Mouse (Mus musculus) erythroblast, embryonic 14.5 days (primary cell): ENCODE results near the gene Pygo2. TPM values are rescaled to one million over a fixed set of nuclear protein-coding genes. Genes with fewer than 3 reads are reported as not detected.
A peak's percentile ranks its signal among the peaks of the same experiment; 100 is the strongest.

Experiments used
- H3K27me3 ChIP-seq: 2 replicates; pipeline ENCODE4 v1.6.1; 2012; ENCODE audit warnings: inconsistent platforms; ENCODE audit not compliant: control insufficient read depth
- H3K36me3 ChIP-seq: 2 replicates; pipeline ENCODE4 v1.6.1; 2012; ENCODE audit warnings: mild to moderate bottlenecking, inconsistent platforms; ENCODE audit not compliant: control insufficient read depth
- H3K4me1 ChIP-seq: 2 replicates; pipeline ENCODE4 v1.6.1; 2012; ENCODE audit warnings: inconsistent platforms; ENCODE audit not compliant: control insufficient read depth
- H3K4me3 ChIP-seq: replicated peaks from 2 replicates; pipeline ENCODE3; 2012; ENCODE audit warnings: moderate library complexity, mild to moderate bottlenecking, inconsistent platforms
- H3K9me3 ChIP-seq: 2 replicates; pipeline ENCODE4 v1.6.1; 2012; ENCODE audit warnings: low read length, inconsistent platforms, mixed read lengths; ENCODE audit not compliant: control insufficient read depth
- GATA1 ChIP-seq: IDR thresholded peaks from 2 replicates; pipeline ENCODE4 v1.6.1; 2012; ENCODE audit warnings: low read length, inconsistent platforms, mixed read lengths
- TAL1 ChIP-seq: IDR thresholded peaks from 3 replicates; pipeline ENCODE4 v1.6.1; 2012; ENCODE audit warnings: low read length, inconsistent platforms, mixed read lengths
- polyA plus RNA-seq: library from polyadenylated mRNA; stranded (reverse); fragments of >175 nt; gene quantifications from 2 replicates; pipeline ENCODE4 v1.2.3, GENCODE M21; 2012

The Pygo2 gene
- polyA plus RNA-seq, 1 experiment, result 5.9 TPM

- TF ChIP-seq TAL1, result no peak
- no peak for TF ChIP-seq GATA1
- Histone ChIP-seq H3K9me3 (no peaks in the 10 kb centered on the region), H3K36me3 (peaks cover 8% of the 10 kb centered on the region)
Observed at GRCm38 (mm10) chr3:89440691-89441090, 10.7 kb downstream of the Pygo2 start.

GRCm38 (mm10) chr3:89448720-89449537, 18.9 kb downstream of the Pygo2 start:
- Histone ChIP-seq H3K4me3 (peak overlapping the region; percentile 36), H3K36me3 (peaks cover 11% of the 10 kb centered on the region), H3K27me3 (no peaks in the 10 kb centered on the region), H3K9me3 (no peaks in the 10 kb centered on the region), H3K4me1 (peaks cover 34% of the 10 kb centered on the region)
- TF ChIP-seq GATA1, result no peak

More at GRCm38 (mm10) chr3:89440691-89441090, 10.7 kb downstream of the Pygo2 start:
- Histone ChIP-seq H3K27me3 (no peaks in the 10 kb centered on the region), H3K4me1 (peaks cover 18% of the 10 kb centered on the region), H3K4me3 (no peak overlapping the region)

- peak overlapping the region; percentile 36 for H3K4me3 ChIP-seq
- TF ChIP-seq TAL1, result no peak
- TF ChIP-seq GATA1, result no peak
Observed at GRCm38 (mm10) chr3:89449541-89449940, 19.5 kb downstream of the Pygo2 start.

GRCm38 (mm10) chr3:89451916-89452315, 21.9 kb downstream of the Pygo2 start:
- H3K27me3 ChIP-seq, result no peaks in the 10 kb centered on the region
- no peak for TF ChIP-seq TAL1
- TF ChIP-seq GATA1, result no peak
- H3K4me3 ChIP-seq, result no peak overlapping the region
- no peaks in the 10 kb centered on the region for H3K9me3 ChIP-seq
- H3K36me3 ChIP-seq, result no peaks in the 10 kb centered on the region
- peaks cover 44% of the 10 kb centered on the region for H3K4me1 ChIP-seq

More at GRCm38 (mm10) chr3:89449541-89449940, 19.5 kb downstream of the Pygo2 start:
- Histone ChIP-seq H3K36me3 (peaks cover 11% of the 10 kb centered on the region), H3K27me3 (no peaks in the 10 kb centered on the region), H3K4me1 (peaks cover 36% of the 10 kb centered on the region), H3K9me3 (no peaks in the 10 kb centered on the region)

GRCm38 (mm10) chr3:89454401-89455177, 24.6 kb downstream of the Pygo2 start, which contains the start of gene Pmvk:
Pmvk (plus strand) TSS chr3:89454541.
- no peaks in the 10 kb centered on the region for H3K27me3 ChIP-seq
- H3K36me3 ChIP-seq, result no peaks in the 10 kb centered on the region
- H3K4me1 ChIP-seq, result peaks cover 55% of the 10 kb centered on the region
- TF ChIP-seq GATA1, result no peak
- TF ChIP-seq TAL1, result no peak
- H3K4me3 ChIP-seq, result no peak within 1 kb of the TSS
- no peaks in the 10 kb centered on the region for H3K9me3 ChIP-seq

GRCm38 (mm10) chr3:89455786-89456285, 25.8 kb downstream of the Pygo2 start:
- Histone ChIP-seq H3K36me3 (peaks cover 2% of the 10 kb centered on the region), H3K4me3 (no peak overlapping the region), H3K27me3 (no peaks in the 10 kb centered on the region), H3K4me1 (peaks cover 54% of the 10 kb centered on the region), H3K9me3 (no peaks in the 10 kb centered on the region)
- TF ChIP-seq TAL1, result no peak
- no peak for TF ChIP-seq GATA1

GRCm38 (mm10) chr3:89456726-89457665, 27.0 kb downstream of the Pygo2 start:
- H3K36me3 ChIP-seq, result peaks cover 7% of the 10 kb centered on the region
- TF ChIP-seq TAL1 (no peak), GATA1 (no peak)
- no peak overlapping the region for H3K4me3 ChIP-seq
- no peaks in the 10 kb centered on the region for H3K27me3 ChIP-seq
- H3K4me1 ChIP-seq, result peaks cover 46% of the 10 kb centered on the region
- H3K9me3 ChIP-seq, result no peaks in the 10 kb centered on the region

- H3K4me3 ChIP-seq, result peak overlapping the region; percentile 69
- TF ChIP-seq TAL1, result no peak
- no peak for TF ChIP-seq GATA1
- H3K9me3 ChIP-seq, result no peaks in the 10 kb centered on the region
- H3K4me1 ChIP-seq, result peaks cover 46% of the 10 kb centered on the region
- peaks cover 15% of the 10 kb centered on the region for H3K36me3 ChIP-seq
- no peaks in the 10 kb centered on the region for H3K27me3 ChIP-seq
Observed at GRCm38 (mm10) chr3:89458372-89458964, 28.5 kb downstream of the Pygo2 start.
